Mouse (Mus musculus) T-cell, adult 2 months (primary cell): ENCODE measurements around the gene Nrxn2.

ENCODE experiments used
- DNase-seq: peaks from one replicate; pipeline ENCODE4 v3.0.0; 2022; ENCODE audit warnings: low spot score

Nrxn2 gene

DNA sequence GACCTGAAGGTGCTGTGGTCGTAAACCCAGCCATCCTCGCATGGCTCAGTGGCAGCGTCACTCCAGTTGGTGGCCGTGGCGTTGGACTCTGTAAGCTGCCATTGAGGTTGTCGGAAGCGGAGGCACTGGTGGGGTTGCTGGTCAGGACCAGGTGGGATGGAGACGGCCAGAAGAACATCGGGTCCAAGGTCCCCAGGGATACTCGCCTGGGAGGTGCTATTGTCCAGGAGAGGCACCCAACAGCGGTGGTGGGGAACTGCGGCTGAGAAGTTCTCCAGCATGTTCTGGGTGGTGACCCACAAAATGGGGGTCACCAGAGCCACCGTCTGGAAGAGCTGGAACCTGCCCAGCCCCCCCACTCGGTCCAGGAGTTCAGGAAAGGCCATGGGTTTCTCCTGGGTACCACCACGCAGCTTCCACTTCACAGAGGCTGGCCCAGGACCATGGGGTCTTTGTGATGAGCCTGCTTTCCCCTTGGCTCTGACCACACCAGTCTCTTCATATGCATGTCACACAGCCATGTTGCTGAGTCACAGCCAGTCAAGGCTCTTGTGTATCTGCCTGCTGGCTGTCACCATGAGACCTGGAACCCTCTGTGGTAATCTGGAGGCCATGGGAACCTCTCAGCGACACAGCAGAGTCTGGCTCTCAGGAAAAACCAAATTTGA is 124.0 kb downstream of the Nrxn2 start, which contains the start of gene Slc22a12:
Gene Slc22a12 (minus strand): TSS at position 666 of the 668 bp plus-strand sequence.
- no peak for DNase-seq

DNA sequence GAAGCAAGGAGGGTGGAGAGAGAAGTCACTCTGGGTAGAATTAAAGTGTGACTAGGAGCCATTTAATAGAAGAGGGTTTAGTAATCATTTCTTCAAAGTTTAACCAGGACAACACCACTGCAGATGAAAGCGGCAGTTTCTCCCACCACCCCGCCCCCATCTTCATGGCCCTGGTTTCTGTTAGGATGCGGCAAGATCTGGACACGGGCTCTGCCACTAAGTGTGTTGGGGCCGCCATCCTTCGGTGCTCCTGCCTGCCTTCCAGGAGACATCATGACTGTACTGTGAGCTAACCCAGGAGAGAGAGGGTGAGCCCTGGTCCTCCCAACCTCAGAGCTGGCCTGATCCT is 124.5 kb downstream of the Nrxn2 start:
- DNase-seq, result no peak

DNA sequence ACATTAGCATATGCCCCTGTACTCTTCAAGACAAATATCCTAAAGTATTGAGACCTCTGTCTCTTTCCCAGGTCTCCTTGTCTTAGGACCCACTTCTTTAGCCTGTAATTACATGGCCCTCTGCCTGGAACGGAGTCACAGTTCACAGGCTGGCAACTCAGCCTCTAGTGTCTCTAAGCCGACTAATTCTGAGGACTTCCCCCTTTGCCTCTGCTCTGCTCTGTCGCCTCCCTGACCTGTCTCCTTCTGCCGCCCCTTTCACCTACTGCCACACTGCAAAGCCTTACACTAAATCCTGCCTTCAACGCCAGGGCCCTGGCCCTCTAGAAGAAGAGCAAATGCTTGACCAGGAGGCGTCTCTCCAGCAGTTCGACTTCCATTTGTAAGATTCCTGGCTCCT is 125.0 kb downstream of the Nrxn2 start:
- DNase-seq, result no peak

DNA sequence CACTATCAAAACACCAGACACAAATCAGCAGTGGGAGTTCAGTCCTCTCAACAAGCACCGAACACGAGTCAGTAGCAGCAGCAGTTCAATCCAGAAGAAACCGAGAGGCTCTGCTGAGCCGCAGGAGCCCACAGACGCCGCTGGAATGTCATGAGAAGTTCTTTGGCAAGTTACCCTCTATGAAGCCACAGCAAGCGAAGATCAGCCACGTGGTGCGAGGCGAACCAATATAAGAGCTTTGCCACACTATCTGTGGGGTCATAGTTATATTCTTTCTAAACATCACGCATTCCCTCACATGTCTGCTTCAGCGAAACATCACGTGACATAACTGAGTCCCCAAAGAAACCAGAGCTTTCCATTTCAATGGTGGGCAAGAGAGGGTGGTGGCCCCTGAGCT is 126.2 kb downstream of the Nrxn2 start:
- DNase-seq, result no peak

DNA sequence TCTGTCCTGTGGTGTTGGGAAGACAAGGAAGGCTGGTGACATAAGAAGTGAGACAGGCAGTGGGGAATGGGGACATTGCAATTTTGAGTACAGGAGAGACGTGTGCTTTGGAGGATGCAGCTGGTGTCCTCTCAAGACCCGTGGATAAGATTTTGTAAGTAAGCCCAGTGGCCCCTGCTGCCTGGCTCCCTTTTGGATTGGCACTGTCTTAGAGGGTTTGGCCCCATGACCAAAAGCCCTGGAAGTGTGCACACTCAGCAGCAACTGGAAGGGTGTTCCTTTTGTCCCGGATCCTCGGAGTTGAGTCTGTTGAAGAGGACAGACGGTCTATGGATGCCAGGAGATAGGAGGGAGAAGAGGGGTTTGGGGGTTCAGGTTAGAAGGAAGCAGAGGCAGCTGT is 127.0 kb downstream of the Nrxn2 start:
- DNase-seq, result no peak

DNA sequence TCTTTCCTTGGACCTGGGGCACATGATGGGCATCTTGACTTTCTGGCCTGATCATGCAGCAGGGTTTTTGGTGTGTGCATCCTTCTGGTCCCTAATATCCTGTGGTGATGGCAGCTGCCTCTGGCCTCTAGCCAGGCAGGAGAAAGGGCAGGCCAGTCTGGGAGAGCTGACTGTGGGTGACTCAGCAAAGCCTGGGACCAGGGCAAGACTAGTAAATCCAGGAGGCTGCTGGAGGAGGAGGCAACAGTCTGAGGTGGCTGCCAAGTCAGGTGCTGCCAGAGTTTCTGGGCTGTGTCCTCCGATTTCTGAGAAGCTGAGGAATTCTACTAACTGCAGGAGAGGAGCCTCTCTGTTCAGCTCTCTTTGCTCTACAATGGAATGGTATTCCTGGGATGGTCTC is 127.6 kb downstream of the Nrxn2 start:
- no peak for DNase-seq

DNA sequence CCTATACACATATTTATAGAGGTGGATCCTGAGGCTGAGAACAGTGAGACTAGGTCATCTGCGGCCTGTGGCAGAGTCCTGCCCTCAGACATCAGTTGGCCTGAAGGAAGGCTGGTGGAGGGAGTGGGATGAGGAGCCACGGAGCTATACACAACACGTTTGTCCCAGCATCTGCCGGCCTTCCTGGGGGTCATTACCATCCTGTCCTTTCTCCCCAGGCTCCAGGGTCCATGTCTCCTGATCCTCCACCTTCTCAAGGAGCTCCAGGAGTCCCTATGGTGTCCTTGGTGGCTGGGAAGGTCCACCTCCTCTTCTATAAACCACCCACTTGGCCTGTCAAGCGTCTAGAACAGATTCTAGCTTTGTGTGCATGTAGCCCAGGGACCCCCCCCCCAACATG is 129.3 kb downstream of the Nrxn2 start:
- no peak for DNase-seq

DNA sequence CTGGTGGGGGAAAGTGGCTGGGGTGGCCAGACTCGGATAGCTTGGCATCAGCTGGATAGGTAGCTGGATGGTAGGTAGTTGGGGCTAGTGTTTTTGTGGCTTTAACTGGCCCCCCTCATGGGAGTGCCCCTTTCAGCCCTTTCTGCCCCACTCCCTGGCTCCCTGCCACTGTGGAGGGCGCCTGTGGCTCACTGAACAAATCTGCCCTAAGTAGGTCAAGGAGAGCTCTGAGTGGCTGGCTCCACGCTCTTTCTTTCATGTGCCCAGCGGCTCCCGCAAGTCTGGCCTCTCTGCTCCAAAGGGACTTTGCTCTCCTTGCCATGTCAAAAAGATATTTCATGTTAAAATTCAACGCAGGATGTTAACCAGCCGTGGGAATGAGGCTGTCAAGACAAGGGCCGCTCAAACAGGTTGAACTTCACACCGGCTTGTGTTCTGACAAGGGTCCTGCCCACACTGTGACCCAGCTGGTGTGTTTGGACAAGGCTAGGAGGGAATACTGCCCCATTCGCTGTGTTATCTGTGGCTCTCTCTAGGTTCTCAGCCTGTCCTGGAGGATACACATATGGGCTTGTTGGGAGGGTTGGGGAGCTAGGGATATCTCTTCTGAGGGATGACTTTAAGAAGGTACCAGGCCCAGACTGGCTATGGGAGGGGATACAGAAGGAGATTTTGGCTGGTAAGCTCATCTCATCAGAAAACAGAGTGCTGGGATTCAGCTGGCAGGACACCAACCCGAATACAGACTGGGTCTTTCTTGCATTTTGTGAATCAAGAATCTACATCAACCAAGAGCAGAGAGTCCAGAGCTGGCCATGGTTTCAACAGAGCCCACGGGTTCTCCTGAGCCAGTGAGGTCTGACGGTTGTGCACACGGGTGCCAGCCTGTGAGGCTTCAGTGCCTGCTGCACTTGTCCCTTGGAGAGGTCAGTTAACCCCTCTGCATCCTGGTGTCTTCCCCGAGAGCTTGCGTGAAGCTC is 130.2 kb downstream of the Nrxn2 start:
- DNase-seq, result no peak

DNA sequence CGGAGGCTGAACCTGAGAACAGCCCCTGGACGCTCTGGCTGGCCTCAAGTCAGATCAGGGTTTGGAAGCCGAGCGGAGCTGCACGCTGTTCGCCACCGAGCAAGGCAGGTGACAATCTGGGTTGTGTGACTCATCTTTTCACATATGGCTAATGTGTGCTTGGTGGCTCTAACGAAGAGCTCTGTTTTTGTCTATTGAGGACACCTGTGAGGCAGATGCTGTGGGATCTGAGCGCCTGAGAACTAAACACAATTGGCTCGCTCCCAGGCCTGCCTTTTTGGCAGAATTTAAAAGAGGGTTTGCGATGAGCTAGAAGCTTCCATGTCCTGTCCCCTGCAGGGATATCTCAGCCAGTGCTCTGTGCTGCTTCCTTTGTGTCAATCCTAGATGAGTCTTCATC is 131.0 kb downstream of the Nrxn2 start:
- no peak for DNase-seq

DNA sequence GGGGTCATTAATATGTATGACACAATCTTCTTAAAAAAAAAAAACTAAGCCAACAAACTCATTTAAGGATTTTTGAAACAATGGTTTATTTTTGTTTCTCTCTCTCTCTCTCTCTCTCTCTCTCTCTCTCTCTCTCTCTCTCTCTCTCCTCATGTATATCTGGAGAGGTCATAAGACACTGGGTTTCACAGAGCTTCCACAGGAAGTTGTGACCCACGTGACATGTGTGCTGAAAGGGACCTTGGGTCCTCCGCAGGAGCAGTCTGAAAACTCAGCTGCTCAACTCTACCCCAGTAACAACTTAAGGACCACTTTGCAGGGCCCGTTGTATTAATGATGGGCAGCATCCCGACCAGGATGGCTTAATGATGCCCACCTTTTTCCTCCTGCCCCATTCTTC is 132.7 kb downstream of the Nrxn2 start:
- DNase-seq, result no peak

DNA sequence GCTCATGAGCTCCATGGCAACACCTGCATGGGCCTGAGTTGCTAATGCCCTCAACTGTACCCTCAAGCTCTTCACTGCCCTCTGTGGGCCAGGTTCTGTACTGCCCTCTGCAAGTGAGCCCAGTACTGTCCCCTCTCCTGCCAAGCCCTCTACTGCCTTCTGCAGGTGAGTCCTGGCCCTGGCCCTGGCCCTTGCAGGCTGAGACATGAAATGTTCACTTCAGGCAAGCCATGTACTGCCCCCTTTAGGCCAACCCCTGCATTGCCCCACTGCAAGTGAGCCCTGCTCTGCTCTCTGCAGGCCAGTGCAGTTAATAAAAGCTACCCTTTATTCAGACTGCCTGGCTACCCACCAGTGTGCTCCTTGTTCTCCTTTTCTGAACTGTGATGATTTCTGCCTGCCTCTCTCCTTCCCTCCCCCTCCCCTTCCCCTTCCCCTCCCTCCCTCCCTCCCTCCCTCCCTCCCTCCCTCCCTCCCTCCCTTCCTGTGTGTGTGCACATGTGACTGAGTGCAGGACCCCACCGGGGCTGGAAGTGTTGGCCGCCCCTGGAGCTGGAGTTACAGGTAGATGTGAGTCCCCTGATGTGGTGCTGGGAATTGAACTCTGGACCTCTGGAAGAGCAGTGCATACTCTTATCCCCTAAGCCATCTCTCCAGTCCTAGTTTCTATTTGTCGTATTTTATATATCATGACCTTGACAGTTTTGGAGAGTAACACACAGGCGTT is 133.9 kb downstream of the Nrxn2 start:
- peak; percentile 51 for DNase-seq

DNA sequence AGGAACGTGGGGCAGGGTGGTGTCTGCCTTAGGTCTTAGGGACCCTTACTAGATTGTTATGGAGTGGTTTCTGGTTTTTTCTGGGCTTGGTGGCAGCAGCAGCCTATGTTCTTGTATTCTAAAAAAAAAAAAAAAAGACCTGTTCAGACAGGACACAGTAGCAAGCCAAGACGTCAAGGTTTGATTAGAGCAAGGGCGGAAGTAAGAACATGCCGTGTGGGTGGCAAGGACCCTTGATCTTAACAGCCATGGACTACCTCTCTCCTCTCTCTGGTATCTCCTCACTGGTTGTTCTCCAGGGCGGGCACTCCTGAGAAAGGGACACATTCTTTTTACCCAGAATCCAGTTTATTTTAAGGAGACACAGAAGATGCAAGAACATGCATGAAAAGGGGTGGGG is 134.6 kb downstream of the Nrxn2 start:
- no peak for DNase-seq

DNA sequence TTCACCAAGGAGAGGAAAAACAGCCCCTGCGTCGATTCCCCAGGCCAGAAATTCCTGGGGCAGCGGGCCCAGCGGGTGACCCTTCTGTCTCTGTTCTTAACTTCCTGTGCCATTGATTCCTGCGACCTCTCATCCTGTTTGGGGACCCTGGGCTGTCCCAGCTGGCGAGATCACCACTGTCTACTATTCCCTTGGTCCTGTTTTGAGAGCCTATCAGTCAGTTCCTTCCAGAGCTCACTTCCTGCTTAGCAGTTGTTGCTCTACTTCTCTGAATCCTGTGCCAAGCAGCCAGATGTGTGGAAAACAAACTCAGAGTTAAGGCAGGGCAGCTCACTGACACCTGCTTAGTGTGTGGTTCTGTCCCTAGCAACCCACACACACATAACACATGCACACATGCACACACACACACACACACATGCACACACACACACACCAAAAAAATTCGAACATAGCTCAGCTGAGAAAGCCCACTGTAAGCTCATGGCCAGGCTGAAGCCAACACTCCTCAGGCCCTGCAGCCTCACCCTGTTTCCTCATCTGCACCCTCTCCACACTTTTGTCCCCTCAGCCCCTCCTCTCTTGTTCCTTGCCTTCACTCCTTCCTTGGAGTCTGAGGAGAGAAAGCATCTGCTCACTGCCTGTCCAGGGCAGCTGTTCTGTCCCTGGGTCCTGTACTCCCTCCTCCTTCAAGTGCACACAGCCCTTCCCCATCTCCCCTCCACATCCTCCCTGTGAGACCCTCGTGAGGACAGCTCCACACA is 135.5 kb downstream of the Nrxn2 start:
- DNase-seq, result no peak

DNA sequence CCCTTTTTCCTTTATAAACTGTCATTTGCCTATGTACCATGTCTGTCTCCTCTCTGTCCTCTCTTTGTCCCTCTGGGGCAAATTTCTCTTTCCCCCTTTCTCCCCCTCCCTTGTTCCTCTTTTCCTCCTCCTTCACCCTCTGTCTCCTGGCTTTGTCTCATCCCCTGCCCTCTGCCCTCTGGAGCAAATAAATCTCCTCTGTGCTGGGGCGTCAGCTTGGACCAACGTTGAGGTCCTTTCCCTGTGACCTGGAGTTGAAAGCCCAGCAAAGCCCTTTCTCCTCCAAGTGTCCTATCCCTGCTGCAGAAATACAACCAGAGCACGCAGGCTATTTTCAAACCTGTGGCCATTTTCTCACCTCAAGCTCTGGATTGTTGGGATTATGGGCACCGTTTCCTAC is 141.0 kb downstream of the Nrxn2 start:
- DNase-seq, result no peak

DNA sequence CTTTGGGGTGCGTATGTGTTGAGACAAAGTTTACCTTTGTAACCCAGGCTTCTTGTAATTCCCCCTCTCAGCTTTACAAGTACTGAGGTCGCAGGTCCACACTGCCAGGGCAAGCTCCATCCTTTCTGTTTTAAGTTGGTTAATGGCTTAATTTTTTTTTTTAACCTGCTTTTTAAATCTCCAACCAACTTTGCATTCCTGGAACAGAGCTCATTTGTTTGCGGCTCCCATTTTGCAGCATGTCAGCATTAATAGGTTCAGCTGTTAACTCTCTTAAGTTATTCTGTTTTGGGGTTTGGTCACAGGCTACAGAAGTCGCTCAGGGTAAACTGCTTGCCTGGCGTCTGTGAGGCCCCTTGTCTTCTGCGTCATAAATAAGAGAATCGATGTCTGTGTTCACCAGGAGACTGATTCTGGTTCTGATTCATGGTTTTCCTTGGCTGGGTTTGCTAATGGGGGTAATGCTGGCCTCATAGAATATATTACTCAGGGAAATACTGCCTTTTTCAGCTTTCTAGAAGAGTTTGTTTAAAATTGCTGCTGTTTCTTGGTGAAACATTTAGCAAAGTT is 141.8 kb downstream of the Nrxn2 start:
- DNase-seq, result no peak

DNA sequence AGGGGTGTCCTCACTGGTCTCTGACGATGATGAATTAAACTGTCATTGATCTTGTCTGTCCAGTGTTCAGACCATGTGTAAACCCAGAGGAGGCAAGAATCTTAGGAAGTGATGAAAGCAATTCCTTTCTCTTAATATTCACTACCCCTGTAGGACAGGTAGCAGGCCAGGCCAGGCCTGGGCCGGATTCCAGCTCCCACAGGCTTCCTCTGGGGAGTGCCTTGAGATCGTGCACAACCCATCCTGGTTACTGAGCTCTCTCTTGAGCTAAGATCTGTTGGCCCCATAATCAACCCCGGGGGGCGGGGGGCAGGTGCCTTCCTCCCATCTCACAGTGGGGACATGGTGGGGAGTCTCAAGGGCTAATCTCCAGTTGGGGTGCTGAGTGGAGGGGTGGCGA is 146.6 kb downstream of the Nrxn2 start:
- DNase-seq, result no peak

DNA sequence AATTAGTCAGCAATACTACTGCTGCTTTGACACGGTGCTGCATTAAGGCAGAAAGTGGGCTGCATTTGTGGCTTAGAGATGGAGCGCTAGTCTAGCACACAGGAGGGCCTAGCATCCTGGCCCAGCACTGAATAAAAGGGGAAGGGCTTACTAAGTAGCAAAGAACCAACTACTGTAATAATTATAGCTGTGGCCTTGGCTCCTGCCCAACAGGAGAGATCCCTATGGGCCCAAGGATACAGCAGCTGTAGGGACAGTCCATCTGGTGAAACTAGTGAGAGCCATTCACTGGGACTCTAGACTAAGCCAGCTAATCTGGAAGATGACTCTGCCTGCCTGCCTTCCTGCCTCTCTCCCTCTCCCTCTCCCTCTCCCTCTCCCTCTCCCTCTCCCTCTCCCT is 147.9 kb downstream of the Nrxn2 start:
- no peak for DNase-seq

DNA sequence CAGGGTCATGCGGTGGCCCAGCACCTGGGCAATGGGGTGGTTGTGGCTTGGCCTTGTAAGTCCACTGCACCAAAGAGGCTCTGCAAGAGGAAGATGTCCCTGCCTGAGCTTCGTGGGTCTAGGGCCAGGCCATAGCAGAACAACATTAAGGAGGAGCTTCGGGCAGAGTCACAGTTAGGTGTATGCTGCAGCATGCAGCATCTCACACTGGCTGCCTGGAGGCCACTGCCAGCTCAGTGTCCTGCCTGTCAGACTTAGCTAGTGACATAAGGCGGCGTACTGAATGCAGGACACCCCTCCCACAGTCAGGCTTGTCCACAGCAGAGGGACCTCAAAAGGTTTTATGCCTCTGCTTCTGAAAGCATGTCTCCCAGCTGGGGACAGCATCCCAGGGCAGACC is 150.5 kb downstream of the Nrxn2 start:
- DNase-seq, result no peak

DNA sequence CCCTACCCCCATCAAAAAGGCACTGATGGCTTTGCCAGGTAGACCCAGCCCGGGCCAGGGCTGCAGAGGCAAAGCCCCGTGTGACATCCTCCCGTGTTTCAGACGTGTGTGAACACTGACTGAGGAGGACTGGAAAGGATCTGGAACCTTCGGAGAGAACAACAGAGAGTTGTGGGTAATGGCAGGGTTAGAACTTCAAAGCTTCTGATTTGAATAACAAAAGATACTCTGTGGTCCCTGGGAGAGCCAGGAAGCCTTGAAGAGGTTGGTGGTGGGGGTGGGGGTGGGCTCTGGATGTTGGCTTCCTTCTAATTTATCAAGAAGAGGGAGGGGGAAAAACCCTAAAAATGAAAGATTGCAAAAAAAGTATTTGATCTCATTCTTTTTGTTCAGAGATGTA is 151.0 kb downstream of the Nrxn2 start:
- DNase-seq, result no peak

DNA sequence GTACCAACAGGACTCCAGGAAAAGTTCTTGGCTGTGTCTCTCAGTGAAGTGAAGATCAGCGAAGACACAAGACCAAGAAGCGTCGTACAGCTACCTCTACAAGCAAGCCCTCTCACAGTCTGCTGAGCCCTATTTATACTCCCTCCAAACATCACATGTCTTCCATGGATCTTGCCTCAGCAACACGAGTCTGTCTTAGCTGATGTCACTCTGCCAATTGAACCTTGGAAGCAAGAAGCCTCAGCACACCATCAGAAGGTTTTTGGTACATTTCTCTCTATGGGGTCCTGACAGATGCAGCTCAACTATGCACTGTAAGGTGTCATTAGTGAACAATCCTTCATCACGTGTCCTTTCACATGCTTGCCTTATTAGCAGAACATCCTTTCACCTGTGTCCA is 152.9 kb downstream of the Nrxn2 start:
- DNase-seq, result no peak

DNA sequence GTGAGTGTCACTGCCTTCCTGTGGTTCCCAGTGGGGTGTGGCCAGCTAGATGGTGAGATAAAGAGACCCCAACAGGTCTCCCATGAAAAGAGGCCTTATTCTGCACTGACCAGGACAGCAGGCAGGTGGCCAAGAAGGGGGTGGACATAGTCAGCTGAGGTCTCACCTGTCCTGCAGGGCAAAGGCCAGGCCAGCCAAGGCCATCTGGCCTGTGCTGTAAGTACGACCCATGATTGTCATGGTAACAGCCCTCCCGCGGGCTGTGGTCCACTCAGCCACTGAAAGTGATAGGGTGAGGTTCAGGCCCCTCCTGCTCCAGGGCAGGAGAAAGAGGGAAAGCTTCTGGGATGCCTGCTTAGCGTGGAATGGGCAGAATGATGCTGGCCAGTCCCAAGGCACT is 153.5 kb downstream of the Nrxn2 start:
- DNase-seq, result no peak
